Mouse (Mus musculus) liver, embryonic 13.5 days (tissue): Measurements from ENCODE around the gene Ghr. TPM values are rescaled to one million over a fixed set of nuclear protein-coding genes. Genes with fewer than 3 reads are reported as not detected.

Experiments
- ATAC-seq: fragments of 200-750 bp; cut with Nextera tagmentation; 2 replicates; pipeline ENCODE4 v1.8.0; 2017; ENCODE audit warnings: low read depth, mild to moderate bottlenecking, moderate number of reproducible peaks, moderate library complexity
- DNase-seq: peaks from one replicate; pipeline ENCODE4 v3.0.0; 2022
- H3K27ac ChIP-seq: fragments of 300-500 bp; sonication (generic); 2 replicates; pipeline ENCODE4 v1.5.1; 2015; ENCODE audit warnings: moderate library complexity, mild to moderate bottlenecking, inconsistent platforms
- H3K27me3 ChIP-seq: fragments of 300-500 bp; sonication (generic); 2 replicates; pipeline ENCODE4 v1.6.1; 2015; ENCODE audit warnings: mild to moderate bottlenecking, inconsistent platforms
- H3K36me3 ChIP-seq: fragments of 300-500 bp; sonication (generic); 2 replicates; pipeline ENCODE4 v1.6.1; 2015; ENCODE audit warnings: mild to moderate bottlenecking, inconsistent platforms
- H3K4me1 ChIP-seq: fragments of 300-500 bp; sonication (generic); replicated peaks from 2 replicates; pipeline ENCODE4 v1.6.1; 2015; ENCODE audit warnings: inconsistent platforms
- H3K4me2 ChIP-seq: fragments of 300-500 bp; sonication (generic); 2 replicates; pipeline ENCODE4 v1.6.1; 2015; ENCODE audit warnings: inconsistent platforms, mild to moderate bottlenecking, moderate library complexity
- H3K4me3 ChIP-seq: fragments of 300-500 bp; sonication (generic); replicated peaks from 2 replicates; pipeline ENCODE4 v1.5.1; 2015; ENCODE audit warnings: mild to moderate bottlenecking, inconsistent platforms
- H3K9ac ChIP-seq: fragments of 300-500 bp; sonication (generic); 2 replicates; pipeline ENCODE4 v1.6.1; 2015; ENCODE audit warnings: mild to moderate bottlenecking, inconsistent platforms
- H3K9me3 ChIP-seq: fragments of 300-500 bp; sonication (generic); replicated peaks from 2 replicates; pipeline ENCODE4 v1.6.1; 2016; ENCODE audit warnings: inconsistent platforms
- WGBS: fragments of 180-500 bp; shearing (Covaris S2); methylation state at CpG from one replicate; pipeline ENCODE4 v1.1.7; 2015; ENCODE audit not compliant: insufficient replicate concordance; 5-methylcytosine and 5-hydroxymethylcytosine counted together
- polyA plus RNA-seq: library from polyadenylated mRNA; unstranded; fragments of >200 nt; fragmentation: Nextera tagmentation; extraction: Ambion mirVana; gene quantifications from 2 replicates; pipeline ENCODE4 v1.2.1, GENCODE M21; 2015

Ghr gene
- polyA plus RNA-seq, 1 experiment from 2014 or later, result 13.1 TPM

DNA sequence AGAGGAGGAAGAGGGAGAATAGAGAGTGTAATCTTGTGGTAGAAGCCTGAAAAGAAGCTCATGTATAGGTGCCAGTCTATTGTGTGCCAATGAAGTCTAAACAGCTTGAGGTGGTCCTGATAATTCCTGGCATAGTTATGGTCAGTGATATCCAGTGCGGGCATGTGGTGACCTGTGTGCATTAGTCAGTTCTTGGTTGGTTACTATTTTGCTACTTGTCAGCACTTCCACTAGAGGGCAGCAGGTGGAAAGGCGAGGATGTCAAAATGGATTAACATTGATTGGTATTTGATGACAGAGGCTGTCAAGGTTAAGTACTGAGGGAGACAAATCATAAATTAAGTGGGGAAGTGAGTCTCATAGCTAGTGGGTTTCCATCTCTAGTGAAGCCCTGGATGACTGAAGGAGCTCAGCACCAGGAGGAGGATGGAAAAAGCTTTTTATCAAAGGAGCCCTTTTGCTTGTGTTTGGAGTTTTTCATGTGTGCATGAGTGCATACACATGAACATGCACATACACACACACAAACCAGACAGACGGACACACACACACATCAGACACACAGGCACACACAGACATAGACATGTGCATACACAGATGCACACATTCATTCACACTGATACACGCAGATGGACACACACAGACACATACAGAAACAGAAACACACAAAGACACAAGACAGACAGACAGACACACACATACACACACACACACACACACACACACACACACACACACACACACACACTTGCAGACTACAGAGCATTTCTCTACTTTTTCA lies 141.6 kb downstream of the Ghr start:
- DNase-seq, result no peak
- Histone ChIP-seq H3K36me3 (no peaks in the 10 kb centered on the region), H3K4me3 (no peak overlapping the region), H3K9me3 (no peaks in the 10 kb centered on the region), H3K4me1 (no peaks in the 10 kb centered on the region), H3K4me2 (no peak overlapping the region), H3K9ac (no peak overlapping the region), H3K27ac (no peak overlapping the region), H3K27me3 (no peaks in the 10 kb centered on the region)
- ATAC-seq, result no peak
- 39% methylated on average over 4 of the region's 4 CpGs for WGBS

DNA sequence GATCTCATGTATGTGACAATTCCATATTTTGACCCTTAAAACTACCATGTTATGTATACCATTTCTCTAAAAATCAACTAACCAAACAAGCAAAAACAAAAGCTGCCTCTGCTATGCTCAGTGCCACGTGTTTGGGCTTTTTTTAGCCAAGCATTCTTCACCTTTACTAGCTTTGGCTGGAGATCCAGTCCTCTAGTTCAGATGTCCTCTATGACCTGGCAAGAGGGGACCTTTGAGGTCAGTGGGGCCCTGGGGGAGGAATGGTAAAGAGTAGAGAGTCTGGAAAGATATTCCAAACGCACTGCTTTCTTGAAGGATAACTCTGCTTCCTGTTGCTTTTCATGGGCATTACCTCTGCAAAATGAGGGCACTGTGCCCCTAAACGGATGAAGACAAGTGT lies 145.9 kb downstream of the Ghr start:
- DNase-seq, result no peak
- H3K9me3 ChIP-seq, result no peaks in the 10 kb centered on the region
- H3K4me3 ChIP-seq, result no peak overlapping the region
- H3K9ac ChIP-seq, result no peak overlapping the region
- ATAC-seq, result no peak
- no peaks in the 10 kb centered on the region for H3K27me3 ChIP-seq
- 49% methylated on average over 3 of the region's 3 CpGs for WGBS
- no peak overlapping the region for H3K4me2 ChIP-seq
- H3K27ac ChIP-seq, result no peak overlapping the region
- no peaks in the 10 kb centered on the region for H3K36me3 ChIP-seq
- no peaks in the 10 kb centered on the region for H3K4me1 ChIP-seq

DNA sequence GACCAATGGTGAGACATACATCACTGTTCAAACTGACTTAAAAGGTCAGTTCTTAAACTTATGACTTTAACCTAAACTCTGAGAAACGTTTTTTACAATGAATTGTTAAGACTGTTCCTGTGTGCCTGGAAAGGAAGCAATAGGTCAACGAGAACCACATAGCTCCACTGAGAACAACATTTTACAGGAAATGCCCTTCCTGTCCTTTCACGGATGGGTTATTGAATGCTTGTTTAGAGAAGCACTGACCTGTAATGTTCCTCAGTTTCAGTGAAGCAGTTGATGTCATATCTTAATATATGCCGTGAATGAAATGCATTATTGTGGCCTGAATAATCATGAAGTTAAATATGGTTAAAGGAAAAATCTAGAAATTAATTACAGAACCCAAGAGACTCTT lies 147.7 kb downstream of the Ghr start:
- Histone ChIP-seq H3K9me3 (no peaks in the 10 kb centered on the region), H3K27ac (no peak overlapping the region), H3K9ac (no peak overlapping the region), H3K27me3 (no peaks in the 10 kb centered on the region), H3K4me1 (no peaks in the 10 kb centered on the region), H3K4me3 (no peak overlapping the region), H3K36me3 (no peaks in the 10 kb centered on the region), H3K4me2 (no peak overlapping the region)
- WGBS, result 12% methylated on average over 4 of the region's 4 CpGs
- DNase-seq, result no peak
- ATAC-seq, result no peak

DNA sequence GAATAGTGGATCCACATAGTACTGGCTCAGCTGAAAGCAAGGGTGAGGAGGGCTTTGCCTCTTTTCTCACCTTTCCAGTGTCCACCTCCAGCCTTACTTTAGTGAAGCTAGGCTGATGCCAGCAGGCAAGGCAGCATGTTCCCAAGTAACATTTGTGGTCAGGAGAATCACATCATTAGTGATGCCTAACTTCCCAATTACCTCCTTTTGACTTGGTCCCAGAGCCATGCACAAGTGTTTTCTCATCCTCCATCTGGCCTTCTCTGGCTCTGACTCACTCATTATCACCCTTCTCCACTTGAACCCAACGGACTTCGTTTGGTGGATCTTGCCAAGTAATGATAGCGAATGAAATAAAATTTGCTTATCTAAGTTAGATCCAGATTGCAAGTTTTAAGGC lies 148.8 kb downstream of the Ghr start:
- Histone ChIP-seq H3K9me3 (no peaks in the 10 kb centered on the region), H3K4me3 (no peak overlapping the region), H3K4me2 (no peak overlapping the region), H3K4me1 (no peaks in the 10 kb centered on the region), H3K9ac (no peak overlapping the region), H3K36me3 (no peaks in the 10 kb centered on the region), H3K27ac (no peak overlapping the region), H3K27me3 (no peaks in the 10 kb centered on the region)
- ATAC-seq (no peak), DNase-seq (no peak)
- 65% methylated on average over 3 of the region's 3 CpGs for whole genome bisulfite sequencing

DNA sequence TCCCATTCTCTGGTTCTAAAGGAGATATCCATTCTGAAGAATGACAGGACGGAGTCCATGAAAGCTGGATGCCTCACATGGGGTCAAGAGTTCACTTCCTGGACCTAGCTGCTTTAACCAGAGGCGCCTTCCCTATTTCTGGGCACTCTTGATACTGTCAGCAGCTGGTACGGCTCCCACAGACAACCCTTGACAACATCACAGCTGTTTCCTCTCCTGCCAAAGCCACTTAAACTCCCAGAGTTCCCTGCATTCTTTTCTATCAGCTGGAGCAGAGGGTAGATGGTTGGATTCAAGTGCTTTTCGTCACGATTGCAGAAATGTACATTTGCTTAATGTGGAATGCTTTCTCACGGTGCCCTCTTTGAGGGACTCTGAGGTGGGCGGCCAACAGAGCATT lies 150.0 kb downstream of the Ghr start:
- Histone ChIP-seq H3K4me1 (no peaks in the 10 kb centered on the region), H3K27ac (no peak overlapping the region), H3K9ac (no peak overlapping the region), H3K9me3 (no peaks in the 10 kb centered on the region), H3K4me3 (no peak overlapping the region), H3K4me2 (no peak overlapping the region), H3K36me3 (no peaks in the 10 kb centered on the region), H3K27me3 (no peaks in the 10 kb centered on the region)
- no peak for ATAC-seq
- no peak for DNase-seq
- WGBS, result 20% methylated on average over 7 of the region's 7 CpGs

DNA sequence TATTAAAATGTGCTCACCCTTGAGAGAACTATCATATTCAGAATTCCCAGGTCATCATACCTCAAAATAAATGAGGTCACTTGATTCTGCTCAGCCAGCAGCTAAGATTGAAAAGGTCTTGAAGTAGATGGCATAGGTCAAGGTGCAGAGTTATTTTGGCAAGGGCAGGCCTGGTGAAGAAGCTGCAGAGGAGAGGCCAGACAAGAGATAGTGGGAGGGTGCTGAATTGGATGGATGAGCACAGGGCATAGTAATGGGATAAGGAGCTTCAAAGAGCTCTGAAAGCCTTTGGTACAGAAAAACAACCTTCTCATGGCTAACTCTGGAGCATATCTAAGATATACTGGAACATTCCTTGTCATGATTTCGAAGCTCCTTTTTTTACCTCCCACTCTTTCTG lies 150.5 kb downstream of the Ghr start:
- Histone ChIP-seq H3K4me3 (no peak overlapping the region), H3K9ac (no peak overlapping the region), H3K36me3 (no peaks in the 10 kb centered on the region), H3K4me2 (no peak overlapping the region), H3K9me3 (no peaks in the 10 kb centered on the region), H3K4me1 (no peaks in the 10 kb centered on the region), H3K27ac (no peak overlapping the region), H3K27me3 (no peaks in the 10 kb centered on the region)
- WGBS, result 43% methylated on average over 1 of the region's 1 CpGs
- ATAC-seq (no peak), DNase-seq (no peak)

DNA sequence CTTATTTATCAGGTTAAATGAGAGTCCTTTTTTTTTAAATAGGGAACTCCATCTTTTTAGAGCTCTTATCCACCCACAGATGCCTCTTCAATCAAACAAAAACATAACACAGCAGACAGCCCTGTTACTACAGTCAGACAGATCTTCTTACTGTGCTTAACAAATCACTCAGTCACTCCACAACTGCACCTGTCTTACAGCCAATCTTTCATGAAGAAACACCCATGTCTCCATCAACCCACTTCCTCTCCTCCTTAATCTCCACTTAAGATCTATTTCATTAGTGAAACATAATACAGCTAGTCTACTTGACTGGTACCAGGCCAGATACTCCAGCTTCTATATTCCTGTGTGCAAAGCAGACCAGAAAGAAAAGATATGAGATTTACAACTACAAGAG lies 153.9 kb downstream of the Ghr start:
- no peaks in the 10 kb centered on the region for H3K36me3 ChIP-seq
- ATAC-seq (no peak), DNase-seq (no peak)
- H3K9ac ChIP-seq, result no peak overlapping the region
- H3K27ac ChIP-seq, result no peak overlapping the region
- H3K4me3 ChIP-seq, result no peak overlapping the region
- no peaks in the 10 kb centered on the region for H3K27me3 ChIP-seq
- no peak overlapping the region for H3K4me2 ChIP-seq
- no peaks in the 10 kb centered on the region for H3K4me1 ChIP-seq
- H3K9me3 ChIP-seq, result no peaks in the 10 kb centered on the region

DNA sequence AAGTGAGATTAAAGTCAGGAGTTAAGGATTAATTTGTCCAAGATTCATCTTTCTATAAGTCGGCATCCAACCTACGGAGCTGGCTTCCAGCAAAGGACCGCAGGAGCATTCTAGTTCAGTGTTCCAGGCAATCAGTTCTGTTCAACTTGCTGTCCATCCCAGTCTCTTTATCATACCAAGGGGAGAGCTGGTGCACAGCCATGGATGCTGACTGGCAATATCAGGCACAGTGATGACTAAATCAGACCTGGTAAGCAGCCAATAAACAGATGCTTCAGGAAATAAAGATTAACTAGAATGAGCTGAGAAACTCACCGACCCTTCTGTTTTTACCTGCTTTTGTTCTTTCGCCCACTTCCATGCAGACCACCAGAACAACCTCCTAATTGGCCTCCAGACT lies 154.3 kb downstream of the Ghr start:
- no peak for DNase-seq
- H3K27ac ChIP-seq, result no peak overlapping the region
- no peak overlapping the region for H3K4me2 ChIP-seq
- H3K27me3 ChIP-seq, result no peaks in the 10 kb centered on the region
- no peak for ATAC-seq
- no peaks in the 10 kb centered on the region for H3K4me1 ChIP-seq
- 76% methylated on average over 5 of the region's 5 CpGs for WGBS
- H3K4me3 ChIP-seq, result no peak overlapping the region
- H3K9me3 ChIP-seq, result no peaks in the 10 kb centered on the region
- H3K36me3 ChIP-seq, result no peaks in the 10 kb centered on the region
- no peak overlapping the region for H3K9ac ChIP-seq

DNA sequence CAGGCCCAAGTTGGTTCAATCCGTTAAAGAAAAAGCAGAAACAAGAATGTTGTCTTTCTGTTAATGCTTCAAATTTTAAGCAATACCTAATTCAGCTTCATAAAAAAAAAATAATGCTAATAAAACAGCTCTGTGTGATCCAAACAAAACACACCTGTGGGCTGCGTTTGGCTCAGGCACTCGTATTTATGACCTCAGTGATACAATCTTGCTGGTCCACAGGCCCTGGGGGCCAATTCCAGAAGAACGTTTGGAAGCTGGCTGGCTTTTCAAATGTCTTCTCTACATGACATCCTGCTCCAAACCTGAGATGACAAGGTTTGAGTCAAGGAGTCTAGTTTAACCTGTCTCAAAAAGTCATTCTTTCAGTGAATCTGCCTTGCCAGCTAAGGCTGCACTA lies 156.9 kb downstream of the Ghr start:
- Histone ChIP-seq H3K9me3 (no peaks in the 10 kb centered on the region), H3K4me1 (no peaks in the 10 kb centered on the region), H3K27me3 (no peaks in the 10 kb centered on the region), H3K9ac (no peak overlapping the region), H3K36me3 (no peaks in the 10 kb centered on the region), H3K27ac (no peak overlapping the region), H3K4me3 (no peak overlapping the region), H3K4me2 (no peak overlapping the region)
- no peak for ATAC-seq
- WGBS, result 46% methylated on average over 4 of the region's 4 CpGs
- no peak for DNase-seq

DNA sequence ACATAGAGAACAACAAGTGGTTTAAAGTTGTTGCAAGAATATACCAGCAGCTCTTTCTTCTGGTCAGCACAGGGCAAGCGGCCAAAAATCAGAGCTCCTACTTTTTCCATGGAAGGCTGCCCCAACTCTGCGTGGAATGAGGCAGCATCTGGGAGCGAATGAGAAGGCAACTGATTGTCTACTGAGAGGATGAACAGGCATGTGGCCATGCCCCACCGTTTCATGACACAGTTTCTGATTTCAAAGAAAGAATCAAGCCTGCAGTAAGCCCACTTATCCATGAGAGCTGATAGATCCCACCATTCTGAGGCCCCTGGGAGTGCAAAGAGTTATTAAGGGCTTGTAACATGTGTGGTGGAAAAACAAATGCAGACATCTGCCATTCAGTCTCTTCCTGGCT lies 160.1 kb downstream of the Ghr start:
- H3K27me3 ChIP-seq, result no peaks in the 10 kb centered on the region
- no peak overlapping the region for H3K27ac ChIP-seq
- H3K4me1 ChIP-seq, result no peaks in the 10 kb centered on the region
- WGBS, result 51% methylated on average over 4 of the region's 4 CpGs
- no peak overlapping the region for H3K9ac ChIP-seq
- H3K4me3 ChIP-seq, result no peak overlapping the region
- DNase-seq (no peak), ATAC-seq (no peak)
- H3K36me3 ChIP-seq, result no peaks in the 10 kb centered on the region
- H3K4me2 ChIP-seq, result no peak overlapping the region
- H3K9me3 ChIP-seq, result no peaks in the 10 kb centered on the region

DNA sequence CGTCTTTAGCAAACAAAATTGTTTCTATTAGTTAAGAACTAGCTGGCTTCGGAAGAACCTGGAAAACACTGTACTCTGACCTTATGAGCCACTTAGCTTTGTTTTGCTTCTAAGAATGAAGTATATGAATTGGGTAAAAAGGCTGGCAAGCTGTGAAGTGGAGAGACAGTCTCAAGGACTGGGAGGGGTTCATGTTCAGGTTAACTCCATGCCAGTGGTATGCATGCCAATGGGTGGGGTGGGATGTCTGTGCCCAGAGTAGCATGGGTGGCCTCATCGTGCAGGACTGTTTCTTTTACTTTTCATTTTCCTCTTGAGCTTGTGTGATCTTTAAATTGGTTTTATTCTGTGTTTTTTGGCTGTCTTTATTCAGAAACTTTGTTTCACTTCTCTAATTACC lies 165.6 kb downstream of the Ghr start:
- Histone ChIP-seq H3K9me3 (no peaks in the 10 kb centered on the region), H3K27me3 (no peaks in the 10 kb centered on the region), H3K4me1 (no peaks in the 10 kb centered on the region), H3K27ac (no peak overlapping the region), H3K4me3 (no peak overlapping the region), H3K36me3 (no peaks in the 10 kb centered on the region), H3K4me2 (no peak overlapping the region), H3K9ac (no peak overlapping the region)
- WGBS, result 51% methylated on average over 3 of the region's 3 CpGs
- ATAC-seq, result no peak
- DNase-seq, result no peak

DNA sequence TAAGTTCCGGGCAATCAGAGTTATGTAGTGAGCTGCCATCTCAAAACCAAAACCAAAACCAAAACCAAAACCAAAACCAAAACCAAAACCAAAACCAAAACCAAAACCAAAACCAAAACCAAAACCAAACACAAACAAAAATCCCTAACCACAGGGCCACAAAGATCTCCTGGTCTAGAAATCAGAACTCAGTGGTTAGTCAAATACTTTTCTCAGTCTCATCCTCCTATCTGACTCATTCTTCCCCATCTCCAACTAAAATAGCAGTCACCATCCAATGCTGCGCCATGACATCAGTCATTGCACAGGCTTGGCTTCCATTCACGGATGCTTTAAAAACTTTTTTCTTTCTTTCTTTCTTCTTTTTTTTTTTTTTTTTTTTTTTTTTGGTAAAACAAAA lies 170.2 kb downstream of the Ghr start:
- no peak overlapping the region for H3K4me2 ChIP-seq
- ATAC-seq (no peak), DNase-seq (no peak)
- no peaks in the 10 kb centered on the region for H3K4me1 ChIP-seq
- WGBS, result 80% methylated on average over 3 of the region's 3 CpGs
- H3K27ac ChIP-seq, result no peak overlapping the region
- H3K36me3 ChIP-seq, result no peaks in the 10 kb centered on the region
- H3K9ac ChIP-seq, result no peak overlapping the region
- H3K9me3 ChIP-seq, result no peaks in the 10 kb centered on the region
- H3K27me3 ChIP-seq, result no peaks in the 10 kb centered on the region
- no peak overlapping the region for H3K4me3 ChIP-seq
